Mouse (Mus musculus) embryo, embryonic 11 days (tissue): ENCODE measurements at regions not wholly inside any gene's neighbourhood (a gene's known extent, or its start where the extent isn't known, plus 50 kb on each side); places are given as distances from the start of the nearest gene placed in this dataset.
A peak's percentile ranks its signal among the peaks of the same experiment; 100 is the strongest.
"Not testable (repeated sequence)": the region's sequence is repeated elsewhere in the genome, so short reads cannot be mapped to it uniquely, and the experiment has no call there.

Source experiments
- DNase-seq: peaks from one replicate; pipeline ENCODE4 v3.0.0-alpha.2; 2015

GRCm38 (mm10) chr3:117265790-117266189 lies 94.9 kb downstream of the Plppr4 start:
- DNase-seq, result no peak

GRCm38 (mm10) chr3:117247833-117248232 lies 112.8 kb downstream of the Plppr4 start:
- DNase-seq, result no peak

- no peak for DNase-seq
These were observed 118.9 kb downstream of the Plppr4 start for GRCm38 (mm10) chr3:117241810-117242209.

GRCm38 (mm10) chr3:117226616-117227015 lies 134.1 kb downstream of the Plppr4 start:
- DNase-seq, result no peak

- DNase-seq, result no peak
These were observed 135.6 kb downstream of the Plppr4 start for GRCm38 (mm10) chr3:117225041-117225440.

GRCm38 (mm10) chr3:117217952-117218351 lies 142.7 kb downstream of the Plppr4 start:
- DNase-seq, result no peak

GRCm38 (mm10) chr3:117191903-117192302 lies 168.8 kb downstream of the Plppr4 start:
- DNase-seq, result no peak

GRCm38 (mm10) chr3:117188782-117189500 lies 171.7 kb downstream of the Plppr4 start:
- DNase-seq, result no peak

- DNase-seq, result no peak
These were observed 177.0 kb downstream of the Plppr4 start for GRCm38 (mm10) chr3:117183654-117184184.

GRCm38 (mm10) chr3:117169740-117170139 lies 190.9 kb downstream of the Plppr4 start:
- DNase-seq, result no peak

- peak; percentile 14 for DNase-seq
These were observed 194.3 kb upstream of the Palmd start for GRCm38 (mm10) chr3:117163046-117163445.

GRCm38 (mm10) chr3:117160689-117161088 lies 191.9 kb upstream of the Palmd start:
- not testable (repeated sequence) for DNase-seq

- no peak for DNase-seq
These were observed 186.5 kb upstream of the Palmd start for GRCm38 (mm10) chr3:117155274-117155673.

- peak; percentile 25 for DNase-seq
These were observed 184.3 kb upstream of the Palmd start for GRCm38 (mm10) chr3:117153011-117153473.

GRCm38 (mm10) chr3:117152414-117152813 lies 183.6 kb upstream of the Palmd start:
- DNase-seq, result no peak

- no peak for DNase-seq
These were observed 178.6 kb upstream of the Palmd start for GRCm38 (mm10) chr3:117147414-117147813.

- DNase-seq, result no peak
These were observed 171.0 kb upstream of the Palmd start for GRCm38 (mm10) chr3:117139835-117140234.

GRCm38 (mm10) chr3:117138720-117139119 lies 169.9 kb upstream of the Palmd start:
- no peak for DNase-seq

- DNase-seq, result no peak
These were observed 164.1 kb upstream of the Palmd start for GRCm38 (mm10) chr3:117132897-117133296.

- no peak for DNase-seq
These were observed 153.4 kb upstream of the Palmd start for GRCm38 (mm10) chr3:117122211-117122610.

- peak; percentile 69 for DNase-seq
These were observed 151.6 kb upstream of the Palmd start for GRCm38 (mm10) chr3:117120086-117121055.

- DNase-seq, result no peak
These were observed 150.8 kb upstream of the Palmd start for GRCm38 (mm10) chr3:117119576-117119975.

GRCm38 (mm10) chr3:117117838-117118237 lies 149.1 kb upstream of the Palmd start:
- DNase-seq, result no peak
